Mouse (Mus musculus): ENCODE data around the gene Gm12216. TPM values are rescaled to one million over a fixed set of nuclear protein-coding genes. Genes with fewer than 3 reads are reported as not detected.
"Not testable (repeated sequence)": the region's sequence is repeated elsewhere in the genome, so short reads cannot be mapped to it uniquely, and the experiment has no call there.

Gm12216 gene
- polyA plus RNA-seq, 1 experiment: 28.7 TPM

- peaks cover 24% of the 10 kb centered on the region for H3K4me1 ChIP-seq (ENCODE audit: control insufficient read depth, insufficient read depth, low read length)
- TF ChIP-seq POLR2A (IDR thresholded peaks at IDR 0.05; ENCODE audit: borderline replicate concordance, extremely low read depth, low read depth, low read length) (no peak), CTCF (IDR thresholded peaks at IDR 0.05; ENCODE audit: insufficient read depth, low read length) (no peak)
- H3K4me3 ChIP-seq (replicated peaks; ENCODE audit: extremely low read depth, low read depth, low read length): no peak overlapping the region
- no peak for DNase-seq
- 56% methylated on average over 22 of the region's 22 CpGs for WGBS
Observed at GRCm38 (mm10) chr11:53759545-53760406, 99.3 kb downstream of the Gm12216 start.

GRCm38 (mm10) chr11:53758791-53759351 is 100.2 kb downstream of the Gm12216 start:
- DNase-seq: no peak
- Histone ChIP-seq H3K4me1 (ENCODE audit: control insufficient read depth, insufficient read depth, low read length) (peaks cover 19% of the 10 kb centered on the region), H3K4me3 (replicated peaks; ENCODE audit: extremely low read depth, low read depth, low read length) (no peak overlapping the region)
- WGBS: 50% methylated on average over 6 of the region's 6 CpGs
- no peak for TF ChIP-seq POLR2A (IDR thresholded peaks at IDR 0.05; ENCODE audit: borderline replicate concordance, extremely low read depth, low read depth, low read length)
- peak; percentile 65 for TF ChIP-seq CTCF (IDR thresholded peaks at IDR 0.05; ENCODE audit: insufficient read depth, low read length)

DNA sequence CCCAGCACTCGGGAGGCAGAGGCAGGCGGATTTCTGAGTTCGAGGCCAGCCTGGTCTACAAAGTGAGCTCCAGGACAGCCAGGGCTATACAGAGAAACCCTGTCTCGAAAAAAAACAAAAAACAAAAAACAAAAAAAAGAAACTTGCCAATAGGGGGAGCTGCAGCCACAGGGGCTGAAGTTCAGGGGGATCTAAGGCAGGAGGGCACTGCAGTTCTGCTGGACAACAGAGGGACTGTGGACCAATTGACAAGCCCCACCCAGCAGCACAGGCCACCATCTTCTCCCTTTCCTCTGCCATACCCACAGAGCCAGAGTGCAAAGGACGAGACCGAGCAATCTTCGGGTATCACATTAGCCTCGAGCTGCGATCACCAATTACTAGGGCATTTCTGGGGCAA is 101.0 kb downstream of the Gm12216 start:
- peak; percentile 34 for DNase-seq
- peak; percentile 73 for TF ChIP-seq CTCF (IDR thresholded peaks at IDR 0.05; ENCODE audit: insufficient read depth, low read length)
- WGBS: 79% methylated on average over 9 of the region's 9 CpGs

DNA sequence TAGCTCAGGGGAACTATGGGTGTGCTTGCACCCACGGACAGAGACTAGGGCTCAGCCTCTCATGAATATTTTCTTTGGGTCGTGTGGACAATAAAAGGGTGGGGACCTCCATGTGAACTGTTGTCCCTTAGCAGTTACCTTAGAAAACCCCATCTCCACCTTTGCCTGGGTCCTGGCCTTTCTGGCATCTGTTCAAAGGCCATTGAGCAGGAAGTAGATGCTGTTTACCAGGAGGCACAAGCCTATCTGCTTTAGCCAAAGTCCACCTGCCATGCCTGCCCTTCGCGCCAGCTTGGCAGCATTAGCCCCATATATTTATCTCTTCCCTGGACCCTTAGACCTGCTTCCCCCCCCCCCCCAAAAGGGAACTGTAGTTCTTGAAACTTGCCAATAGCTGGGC is 101.4 kb downstream of the Gm12216 start:
- no peak for DNase-seq
- WGBS: 71% methylated on average over 4 of the region's 4 CpGs
- Histone ChIP-seq H3K4me1 (ENCODE audit: control insufficient read depth, insufficient read depth, low read length) (peaks cover 19% of the 10 kb centered on the region), H3K4me3 (replicated peaks; ENCODE audit: extremely low read depth, low read depth, low read length) (no peak overlapping the region)
- no peak for TF ChIP-seq CTCF (IDR thresholded peaks at IDR 0.05; ENCODE audit: insufficient read depth, low read length)
- TF ChIP-seq POLR2A (IDR thresholded peaks at IDR 0.05; ENCODE audit: borderline replicate concordance, extremely low read depth, low read depth, low read length): no peak

More for the DNA sequence above, 101.0 kb downstream of the Gm12216 start:
- H3K4me3 ChIP-seq (replicated peaks; ENCODE audit: extremely low read depth, low read depth, low read length): not testable (repeated sequence)
- peaks cover 19% of the 10 kb centered on the region for H3K4me1 ChIP-seq (ENCODE audit: control insufficient read depth, insufficient read depth, low read length)

DNA sequence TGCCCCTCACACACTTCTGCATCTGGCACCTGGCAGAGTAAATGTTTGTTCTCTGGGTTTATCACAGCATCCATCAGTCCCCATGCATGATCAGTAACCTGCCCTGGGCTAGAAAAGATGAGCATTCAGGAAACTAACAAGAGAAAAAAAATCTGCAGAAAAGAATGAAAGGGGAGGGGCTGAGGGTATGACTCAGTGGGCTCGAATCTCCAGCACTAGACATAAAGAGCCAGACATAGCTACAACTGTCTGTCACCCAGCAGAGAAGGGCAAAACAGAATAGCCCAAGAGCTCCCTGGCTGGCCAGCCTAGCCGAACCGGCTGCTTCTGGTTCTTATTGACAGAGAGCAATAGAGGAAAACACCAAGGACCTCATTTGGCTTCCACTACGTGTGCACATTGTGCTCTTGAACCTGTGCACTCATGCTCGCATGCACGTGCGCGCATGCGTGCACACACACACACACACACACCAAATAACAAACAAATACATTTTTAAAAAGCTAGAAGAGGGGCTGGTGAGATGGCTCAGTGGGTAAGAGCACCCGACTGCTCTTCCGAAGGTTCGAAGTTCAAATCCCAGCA is 104.0 kb downstream of the Gm12216 start:
- no peak for TF ChIP-seq POLR2A (IDR thresholded peaks at IDR 0.05; ENCODE audit: borderline replicate concordance, extremely low read depth, low read depth, low read length)
- no peak for TF ChIP-seq CTCF (IDR thresholded peaks at IDR 0.05; ENCODE audit: insufficient read depth, low read length)
- DNase-seq: no peak
- H3K4me1 ChIP-seq (ENCODE audit: control insufficient read depth, insufficient read depth, low read length): peaks cover 8% of the 10 kb centered on the region
- H3K4me3 ChIP-seq (replicated peaks; ENCODE audit: extremely low read depth, low read depth, low read length): no peak overlapping the region
- 75% methylated on average over 12 of the region's 12 CpGs for WGBS

- Histone ChIP-seq H3K4me3 (replicated peaks; ENCODE audit: extremely low read depth, low read depth, low read length) (no peak overlapping the region), H3K4me1 (ENCODE audit: control insufficient read depth, insufficient read depth, low read length) (no peaks in the 10 kb centered on the region)
- WGBS: 65% methylated on average over 5 of the region's 5 CpGs
- DNase-seq: no peak
- TF ChIP-seq CTCF (IDR thresholded peaks at IDR 0.05; ENCODE audit: insufficient read depth, low read length) (no peak), POLR2A (IDR thresholded peaks at IDR 0.05; ENCODE audit: borderline replicate concordance, extremely low read depth, low read depth, low read length) (no peak)
Observed at GRCm38 (mm10) chr11:53749716-53750352, 109.2 kb downstream of the Gm12216 start.

- WGBS: 70% methylated on average over 4 of the region's 4 CpGs
Observed at GRCm38 (mm10) chr11:53749306-53749705, 109.8 kb downstream of the Gm12216 start.

GRCm38 (mm10) chr11:53748614-53749013 is 110.4 kb downstream of the Gm12216 start:
- Histone ChIP-seq H3K4me3 (replicated peaks; ENCODE audit: extremely low read depth, low read depth, low read length) (no peak overlapping the region), H3K4me1 (ENCODE audit: control insufficient read depth, insufficient read depth, low read length) (no peaks in the 10 kb centered on the region)
- 75% methylated on average over 6 of the region's 6 CpGs for WGBS
- no peak for DNase-seq
- TF ChIP-seq CTCF (IDR thresholded peaks at IDR 0.05; ENCODE audit: insufficient read depth, low read length) (no peak), POLR2A (IDR thresholded peaks at IDR 0.05; ENCODE audit: borderline replicate concordance, extremely low read depth, low read depth, low read length) (no peak)

More at GRCm38 (mm10) chr11:53749306-53749705, 109.8 kb downstream of the Gm12216 start:
- TF ChIP-seq POLR2A (IDR thresholded peaks at IDR 0.05; ENCODE audit: borderline replicate concordance, extremely low read depth, low read depth, low read length): no peak
- TF ChIP-seq CTCF (IDR thresholded peaks at IDR 0.05; ENCODE audit: insufficient read depth, low read length): no peak
- Histone ChIP-seq H3K4me1 (ENCODE audit: control insufficient read depth, insufficient read depth, low read length) (no peaks in the 10 kb centered on the region), H3K4me3 (replicated peaks; ENCODE audit: extremely low read depth, low read depth, low read length) (no peak overlapping the region)
- no peak for DNase-seq

GRCm38 (mm10) chr11:53747985-53748384 is 111.1 kb downstream of the Gm12216 start:
- WGBS: 85% methylated on average over 9 of the region's 9 CpGs
- no peak for DNase-seq
- Histone ChIP-seq H3K4me1 (ENCODE audit: control insufficient read depth, insufficient read depth, low read length) (no peaks in the 10 kb centered on the region), H3K4me3 (replicated peaks; ENCODE audit: extremely low read depth, low read depth, low read length) (no peak overlapping the region)
- no peak for TF ChIP-seq CTCF (IDR thresholded peaks at IDR 0.05; ENCODE audit: insufficient read depth, low read length)
